Mouse (Mus musculus) G1E (cell line): ENCODE results near the gene Apba1.

ENCODE experiments used
- CTCF ChIP-seq: IDR thresholded peaks from 2 replicates; pipeline ENCODE4 v1.5.1; 2012; ENCODE audit warnings: low read depth, low read length, inconsistent platforms, mixed read lengths
- GATA1 ChIP-seq: IDR thresholded peaks from 2 replicates; pipeline ENCODE4 v1.6.1; 2012; ENCODE audit warnings: borderline replicate concordance, low read length, inconsistent platforms, mixed read lengths
- POLR2AphosphoS5 ChIP-seq: IDR thresholded peaks from 2 replicates; pipeline ENCODE4 v1.6.1; 2012; ENCODE audit warnings: low read depth, low read length, inconsistent platforms; ENCODE audit not compliant: insufficient replicate concordance
- TAL1 ChIP-seq: conservative IDR thresholded peaks from 2 replicates; pipeline ENCODE4 v1.6.1; 2012; ENCODE audit warnings: low read depth, low read length, inconsistent platforms, mixed read lengths

GRCm38 (mm10) chr19:23858781-23859180 lies 100.1 kb downstream of the Apba1 start:
- no peak for TF ChIP-seq CTCF
- no peak for TF ChIP-seq GATA1
- TF ChIP-seq POLR2AphosphoS5 = no peak
- TF ChIP-seq TAL1 = no peak
